Mouse (Mus musculus) cerebellum, adult 11-12 months (tissue): Measurements from ENCODE around the gene Nbr1.

ENCODE experiments used
- DNase-seq: peaks from one replicate; pipeline ENCODE4 v3.0.0; 2022

Nbr1 gene

DNA sequence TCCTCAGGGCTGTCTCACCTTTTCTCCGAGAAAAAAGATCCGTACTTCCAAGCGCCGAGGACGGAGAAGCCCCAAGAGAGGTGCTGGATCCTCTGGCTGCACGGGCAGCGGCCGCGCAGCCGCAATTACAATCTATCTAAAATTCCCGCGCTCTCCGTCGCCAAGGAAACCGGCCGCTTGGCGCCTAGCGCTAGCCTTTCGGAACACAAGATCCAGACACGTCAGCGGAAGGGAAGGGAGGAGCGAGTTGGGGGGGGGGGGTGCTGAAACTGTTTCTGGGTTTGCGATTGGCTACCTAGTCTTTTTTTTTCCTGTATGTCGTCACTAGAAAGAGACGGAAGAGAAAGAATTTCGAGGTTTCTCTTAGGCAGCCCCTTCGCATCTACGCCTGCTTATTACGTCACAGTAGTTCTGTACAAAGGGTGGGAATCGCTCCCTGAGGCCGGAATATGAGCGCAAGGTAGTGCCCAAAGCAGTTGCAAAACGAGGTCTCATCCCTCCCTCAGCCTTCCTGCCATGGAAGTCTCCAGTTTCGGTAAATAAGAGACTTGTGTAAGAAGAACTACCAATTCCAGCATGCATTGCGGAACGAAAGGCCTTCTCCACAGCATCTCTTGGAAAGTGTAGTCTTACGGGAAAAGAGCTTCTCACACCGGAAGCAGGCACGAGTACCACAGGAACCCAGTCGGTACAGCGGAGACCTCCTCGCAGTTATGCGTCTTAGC lies at the start of gene Nbr1, which contains the start of gene Brca1:
Gene Nbr1 (plus strand): TSS at position 399 of the 725 bp plus-strand sequence.
Gene Brca1 (minus strand): TSS at position 205 of the 725 bp plus-strand sequence.
- peak; percentile 89 for DNase-seq

GRCm38 (mm10) chr11:101506269-101506780 lies 45.6 kb upstream of the Nbr1 start:
- DNase-seq: no peak

- no peak for DNase-seq
Measured at GRCm38 (mm10) chr11:101507090-101507489, 44.9 kb upstream of the Nbr1 start.

- no peak for DNase-seq
Measured at GRCm38 (mm10) chr11:101518937-101519336, 33.0 kb upstream of the Nbr1 start.

DNA sequence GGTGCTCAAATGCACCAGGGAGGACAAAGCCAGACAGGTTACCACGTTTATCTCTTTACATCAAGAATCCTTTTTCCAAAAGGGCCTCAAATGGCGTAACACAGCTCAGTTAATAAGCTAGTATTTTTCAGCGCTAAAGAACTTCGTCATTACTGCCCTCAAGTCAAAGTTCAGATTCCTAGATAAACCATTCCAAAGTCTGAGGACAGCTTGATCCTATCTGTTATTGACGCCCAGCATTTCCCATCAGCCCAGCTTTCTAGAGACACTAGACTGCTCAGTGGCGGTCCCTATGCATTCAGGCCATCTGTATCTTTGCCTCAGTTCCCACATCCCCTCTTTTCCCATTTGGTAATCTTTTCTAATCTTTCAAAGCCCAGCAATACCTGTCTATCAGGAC lies 32.6 kb upstream of the Nbr1 start:
- DNase-seq: no peak

DNA sequence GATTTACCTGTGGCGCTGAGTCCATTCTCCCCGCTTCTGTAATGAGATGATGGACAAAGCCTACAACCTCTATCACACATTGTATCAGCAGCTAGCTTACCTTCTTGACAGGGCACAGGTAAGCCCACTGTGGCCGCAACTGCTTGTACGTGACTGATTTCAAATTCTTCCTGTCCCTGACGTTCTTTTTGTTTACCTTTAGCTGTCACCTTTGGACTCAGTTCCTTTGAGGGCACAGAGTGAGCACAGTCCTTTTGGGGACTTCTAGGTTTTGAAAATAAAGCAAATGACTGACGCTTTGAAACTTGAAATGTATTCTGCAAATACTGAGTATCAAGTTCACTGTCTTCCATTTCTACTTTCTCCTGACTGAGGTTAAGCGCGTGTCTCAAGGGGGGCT lies 27.5 kb upstream of the Nbr1 start:
- no peak for DNase-seq

GRCm38 (mm10) chr11:101525056-101525455 lies 26.9 kb upstream of the Nbr1 start:
- no peak for DNase-seq

- DNase-seq: no peak
Measured at GRCm38 (mm10) chr11:101525936-101526595, 25.9 kb upstream of the Nbr1 start.

- DNase-seq: no peak
Measured at GRCm38 (mm10) chr11:101526686-101527085, 25.3 kb upstream of the Nbr1 start.

- no peak for DNase-seq
Measured at GRCm38 (mm10) chr11:101543533-101543932, 8.4 kb upstream of the Nbr1 start.

GRCm38 (mm10) chr11:101544132-101544531 lies 7.8 kb upstream of the Nbr1 start:
- no peak for DNase-seq

DNA sequence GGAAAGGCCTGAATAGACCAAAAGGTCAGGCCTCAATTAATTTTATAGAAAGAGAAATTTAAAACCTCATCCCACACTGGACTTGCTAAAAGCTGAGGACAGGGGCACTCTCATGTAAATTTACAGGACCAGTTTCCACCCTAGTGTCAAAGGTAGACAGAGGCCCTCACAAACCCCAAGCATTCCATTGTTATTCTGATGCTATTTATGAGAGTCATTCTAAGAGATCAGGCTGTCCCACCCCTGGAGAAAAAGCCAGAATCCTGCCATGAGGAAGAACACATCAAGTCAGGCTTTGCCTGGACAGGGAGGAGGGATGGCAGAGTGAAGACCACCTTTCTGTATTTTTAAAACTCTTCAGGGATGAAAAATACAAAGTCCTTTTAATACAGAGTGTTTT lies 3.4 kb upstream of the Nbr1 start:
- DNase-seq: no peak

GRCm38 (mm10) chr11:101552476-101553300 lies 739 bp downstream of the Nbr1 start:
- DNase-seq: peak; percentile 99

DNA sequence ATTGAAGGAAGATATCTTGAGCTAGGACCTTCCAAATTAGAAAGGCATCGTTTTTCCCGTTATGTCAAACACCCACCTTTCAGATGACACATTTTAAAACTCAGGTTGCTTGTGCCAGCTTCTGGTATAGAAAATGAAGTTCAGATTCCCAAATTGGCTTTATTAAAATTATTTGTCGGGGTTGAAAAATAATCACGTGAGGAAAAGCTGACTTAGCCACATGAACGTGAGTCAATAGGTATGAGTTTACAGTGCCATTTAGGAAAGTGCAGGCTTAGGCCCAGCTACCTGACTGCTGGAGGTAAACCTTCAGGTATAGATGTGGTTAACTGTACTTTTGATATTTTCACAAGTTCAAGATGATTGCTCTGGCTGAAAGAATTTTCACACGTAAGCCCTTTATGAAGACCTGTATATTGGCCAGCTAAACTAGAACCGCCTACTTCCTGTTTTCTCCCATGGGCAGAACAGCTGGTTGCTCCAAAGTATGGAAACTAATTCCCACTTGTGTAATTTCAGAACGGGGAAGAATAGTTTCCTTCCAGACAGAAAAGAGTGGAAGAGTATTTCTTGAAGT lies 1.5 kb downstream of the Nbr1 start:
- DNase-seq: peak; percentile 15

DNA sequence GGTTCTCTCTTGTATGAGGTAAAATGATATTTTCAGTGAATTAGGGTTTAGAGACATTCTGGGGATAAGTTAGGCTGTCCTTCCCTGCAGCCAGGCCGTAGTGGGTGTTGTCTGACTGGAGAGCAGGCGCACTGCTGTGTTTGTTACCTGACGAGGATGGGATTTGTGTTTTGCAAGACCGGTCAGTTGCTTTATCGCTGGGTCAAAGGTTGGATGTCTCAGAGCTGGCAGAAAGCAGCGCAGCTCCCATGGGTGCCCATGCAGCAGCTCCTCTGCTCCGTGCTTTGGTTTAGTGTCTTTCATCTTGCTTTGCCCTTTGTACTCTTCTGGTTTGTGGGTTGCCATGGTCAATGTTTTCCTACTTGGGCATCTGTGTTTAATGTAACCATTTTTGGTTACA lies 4.6 kb downstream of the Nbr1 start:
- DNase-seq: no peak

DNA sequence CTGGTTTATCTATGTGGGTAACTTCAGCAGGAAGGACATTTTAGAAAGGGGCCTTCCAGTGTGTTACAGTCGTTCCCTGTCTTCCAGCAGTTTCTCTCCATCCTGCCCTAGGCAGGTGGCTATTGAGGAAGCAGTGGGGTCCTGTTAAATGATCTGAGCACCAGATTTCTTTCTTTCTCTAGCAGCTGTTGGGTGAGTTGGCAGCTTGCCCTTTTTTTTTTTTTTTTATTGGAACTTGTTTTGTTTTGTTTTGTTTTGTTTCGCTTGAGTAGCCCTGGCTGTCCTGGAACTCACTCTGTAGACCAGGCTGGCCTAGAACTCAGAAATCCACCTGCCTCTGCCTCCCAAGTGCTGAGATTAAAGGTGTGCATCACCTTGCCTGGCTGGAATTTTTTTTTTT lies 5.0 kb downstream of the Nbr1 start:
- DNase-seq: no peak

- peak; percentile 25 for DNase-seq
Measured at GRCm38 (mm10) chr11:101562391-101562790, 10.4 kb downstream of the Nbr1 start.

GRCm38 (mm10) chr11:101568421-101568820 lies 16.5 kb downstream of the Nbr1 start:
- DNase-seq: no peak

GRCm38 (mm10) chr11:101576116-101576515 lies 24.2 kb downstream of the Nbr1 start:
- DNase-seq: no peak

- DNase-seq: no peak
Measured at GRCm38 (mm10) chr11:101581081-101581764, 29.3 kb downstream of the Nbr1 start.

GRCm38 (mm10) chr11:101582054-101583035 lies 30.4 kb downstream of the Nbr1 start, which contains the start of gene Tmem106a:
Gene Tmem106a (plus strand): TSS chr11:101582242.
- DNase-seq: peak; percentile 8
